Mouse (Mus musculus) kidney, embryonic 16.5 days (tissue): Measurements from ENCODE around the gene Vmn1r85. TPM values are rescaled to one million over a fixed set of nuclear protein-coding genes. Genes with fewer than 3 reads are reported as not detected.
A peak's percentile ranks its signal among the peaks of the same experiment; 100 is the strongest.

Source experiments
- ATAC-seq: fragments of 200-750 bp; cut with Nextera tagmentation; 2 replicates; pipeline ENCODE4 v1.8.0; 2017; ENCODE audit warnings: moderate TSS enrichment; ENCODE audit not compliant: low FRiP score, low TSS enrichment
- H3K27ac ChIP-seq: fragments of 300-500 bp; sonication (generic); 2 replicates; pipeline ENCODE4 v1.5.1; 2014; ENCODE audit warnings: low read length
- H3K27me3 ChIP-seq: fragments of 300-500 bp; sonication (generic); 2 replicates; pipeline ENCODE4 v1.6.1; 2014; ENCODE audit warnings: low read length, control low read depth, mixed read lengths; ENCODE audit not compliant: insufficient read depth
- H3K36me3 ChIP-seq: fragments of 300-500 bp; sonication (generic); 2 replicates; pipeline ENCODE4 v1.6.1; 2014; ENCODE audit warnings: low read length, control low read depth, mixed read lengths; ENCODE audit not compliant: insufficient read depth
- H3K4me1 ChIP-seq: fragments of 300-500 bp; sonication (generic); 2 replicates; pipeline ENCODE4 v1.6.1; 2014; ENCODE audit warnings: low read length, control low read depth, mixed read lengths; ENCODE audit not compliant: insufficient read depth
- H3K4me2 ChIP-seq: fragments of 300-500 bp; sonication (generic); replicated peaks from 2 replicates; pipeline ENCODE4 v1.6.1; 2014; ENCODE audit warnings: low read depth, low read length
- H3K4me3 ChIP-seq: fragments of 300-500 bp; sonication (generic); 2 replicates; pipeline ENCODE4 v1.5.1; 2014; ENCODE audit warnings: mild to moderate bottlenecking, low read length
- H3K9ac ChIP-seq: fragments of 300-500 bp; sonication (generic); replicated peaks from 2 replicates; pipeline ENCODE4 v1.6.1; 2014; ENCODE audit warnings: low read length
- H3K9me3 ChIP-seq: fragments of 300-500 bp; sonication (generic); 2 replicates; pipeline ENCODE4 v1.6.1; 2016; ENCODE audit warnings: low read length, control low read depth
- WGBS: fragments of 180-500 bp; shearing (Covaris S2); extraction: QIAGEN DNeasy Blood & Tissue Kit; methylation state at CpG from one replicate; pipeline ENCODE4 v1.1.7; 2014; 5-methylcytosine and 5-hydroxymethylcytosine counted together
- polyA plus RNA-seq: library from polyadenylated mRNA; unstranded; fragments of >200 nt; fragmentation: Nextera tagmentation; extraction: Ambion mirVana; gene quantifications from 2 replicates; pipeline ENCODE4 v1.2.1, GENCODE M21; 2015

Vmn1r85 gene
- polyA plus RNA-seq, 1 experiment from 2014 or later, result not detected

- peak within 1 kb of the TSS; percentile 87 for H3K27ac ChIP-seq
- peak within 1 kb of the TSS; percentile 82 for H3K9ac ChIP-seq
- peak; percentile 95 for ATAC-seq
- H3K27me3 ChIP-seq, result no peaks in the 10 kb centered on the region
- peak within 1 kb of the TSS; percentile 67 for H3K4me3 ChIP-seq
- peak within 1 kb of the TSS; percentile 54 for H3K4me2 ChIP-seq
- H3K9me3 ChIP-seq, result no peaks in the 10 kb centered on the region
- no peaks in the 10 kb centered on the region for H3K36me3 ChIP-seq
- H3K4me1 ChIP-seq, result peaks cover 3% of the 10 kb centered on the region; the same call in 1 of the 2 replicates
- 0% methylated on average over 41 of the region's 41 CpGs for WGBS
These were observed 40.5 kb downstream of the Vmn1r85 start, which contains the start of gene Mzf1 for GRCm38 (mm10) chr7:13054287-13055010. Gene Mzf1, minus strand, starts transcription at chr7:13054764.

GRCm38 (mm10) chr7:13053961-13054286, 41.0 kb downstream of the Vmn1r85 start:
- 2% methylated on average over 15 of the region's 15 CpGs for WGBS

GRCm38 (mm10) chr7:13053501-13053900, 41.5 kb downstream of the Vmn1r85 start:
- H3K27me3 ChIP-seq, result no peaks in the 10 kb centered on the region
- H3K9ac ChIP-seq, result no peak overlapping the region
- H3K9me3 ChIP-seq, result no peaks in the 10 kb centered on the region
- no peaks in the 10 kb centered on the region for H3K36me3 ChIP-seq
- no peak for ATAC-seq
- WGBS, result 98% methylated on average over 2 of the region's 2 CpGs
- H3K4me3 ChIP-seq, result peak overlapping the region; percentile 67
- H3K27ac ChIP-seq, result no peak overlapping the region
- peak overlapping the region; percentile 54 for H3K4me2 ChIP-seq
- peaks cover 3% of the 10 kb centered on the region; the same call in 1 of the 2 replicates for H3K4me1 ChIP-seq

More at GRCm38 (mm10) chr7:13053961-13054286, 41.0 kb downstream of the Vmn1r85 start:
- no peaks in the 10 kb centered on the region for H3K36me3 ChIP-seq
- H3K27ac ChIP-seq, result peak overlapping the region; percentile 87; the same call in 1 of the 2 replicates
- H3K9me3 ChIP-seq, result no peaks in the 10 kb centered on the region
- peak overlapping the region; percentile 67 for H3K4me3 ChIP-seq
- no peak for ATAC-seq
- peaks cover 3% of the 10 kb centered on the region; the same call in 1 of the 2 replicates for H3K4me1 ChIP-seq
- H3K9ac ChIP-seq, result peak overlapping the region; percentile 82
- H3K4me2 ChIP-seq, result peak overlapping the region; percentile 54
- no peaks in the 10 kb centered on the region for H3K27me3 ChIP-seq

- Histone ChIP-seq H3K27me3 (no peaks in the 10 kb centered on the region), H3K4me1 (peaks cover 3% of the 10 kb centered on the region; the same call in 1 of the 2 replicates), H3K9me3 (no peaks in the 10 kb centered on the region), H3K4me2 (no peak overlapping the region), H3K27ac (no peak overlapping the region), H3K4me3 (no peak overlapping the region), H3K9ac (no peak overlapping the region), H3K36me3 (no peaks in the 10 kb centered on the region)
- no peak for ATAC-seq
- 86% methylated on average over 13 of the region's 13 CpGs for WGBS
These were observed 42.0 kb downstream of the Vmn1r85 start for GRCm38 (mm10) chr7:13053001-13053400.

- Histone ChIP-seq H3K9me3 (no peaks in the 10 kb centered on the region), H3K9ac (no peak overlapping the region), H3K27ac (no peak overlapping the region), H3K4me2 (no peak overlapping the region), H3K36me3 (no peaks in the 10 kb centered on the region), H3K27me3 (peaks cover 29% of the 10 kb centered on the region), H3K4me1 (peaks cover 11% of the 10 kb centered on the region; the same call in 1 of the 2 replicates), H3K4me3 (no peak overlapping the region)
- 1% methylated on average over 2 of the region's 2 CpGs for WGBS
- ATAC-seq, result peak; percentile 44
These were observed 48.9 kb downstream of the Vmn1r85 start for GRCm38 (mm10) chr7:13046084-13046483.

- peaks cover 29% of the 10 kb centered on the region for H3K27me3 ChIP-seq
- H3K9me3 ChIP-seq, result no peaks in the 10 kb centered on the region
- WGBS, result 3% methylated on average over 23 of the region's 23 CpGs
- H3K4me1 ChIP-seq, result peaks cover 13% of the 10 kb centered on the region
- H3K4me2 ChIP-seq, result peak overlapping the region; percentile 75
- H3K36me3 ChIP-seq, result no peaks in the 10 kb centered on the region
- H3K4me3 ChIP-seq, result peak overlapping the region; percentile 47
- peak; percentile 22 for ATAC-seq
- peak overlapping the region; percentile 58 for H3K9ac ChIP-seq
- H3K27ac ChIP-seq, result no peak overlapping the region
These were observed 50.7 kb downstream of the Vmn1r85 start for GRCm38 (mm10) chr7:13044254-13044625.

- H3K4me2 ChIP-seq, result peak overlapping the region; percentile 75
- peaks cover 29% of the 10 kb centered on the region for H3K27me3 ChIP-seq
- H3K4me3 ChIP-seq, result peak overlapping the region; percentile 47
- peak overlapping the region; percentile 58 for H3K9ac ChIP-seq
- WGBS, result 4% methylated on average over 87 of the region's 88 CpGs
- peaks cover 19% of the 10 kb centered on the region for H3K4me1 ChIP-seq
- peak; percentile 52 for ATAC-seq
- H3K36me3 ChIP-seq, result no peaks in the 10 kb centered on the region
- H3K9me3 ChIP-seq, result no peaks in the 10 kb centered on the region
- no peak overlapping the region for H3K27ac ChIP-seq
These were observed 51.3 kb downstream of the Vmn1r85 start for GRCm38 (mm10) chr7:13043445-13044253.

- ATAC-seq, result no peak
- Histone ChIP-seq H3K27ac (no peak overlapping the region), H3K9me3 (no peaks in the 10 kb centered on the region), H3K27me3 (peaks cover 29% of the 10 kb centered on the region), H3K4me1 (peaks cover 20% of the 10 kb centered on the region), H3K36me3 (no peaks in the 10 kb centered on the region), H3K9ac (peak overlapping the region; percentile 58; the same call in 1 of the 2 replicates), H3K4me3 (peak overlapping the region; percentile 47), H3K4me2 (peak overlapping the region; percentile 75)
- 44% methylated on average over 16 of the region's 16 CpGs for WGBS
These were observed 51.9 kb downstream of the Vmn1r85 start for GRCm38 (mm10) chr7:13043120-13043444.

GRCm38 (mm10) chr7:13042511-13042910, 52.5 kb downstream of the Vmn1r85 start:
- no peak overlapping the region for H3K27ac ChIP-seq
- H3K4me2 ChIP-seq, result no peak overlapping the region
- H3K9me3 ChIP-seq, result no peaks in the 10 kb centered on the region
- H3K4me3 ChIP-seq, result no peak overlapping the region
- no peaks in the 10 kb centered on the region for H3K36me3 ChIP-seq
- peaks cover 29% of the 10 kb centered on the region for H3K27me3 ChIP-seq
- peaks cover 20% of the 10 kb centered on the region for H3K4me1 ChIP-seq
- no peak for ATAC-seq
- H3K9ac ChIP-seq, result no peak overlapping the region
- 75% methylated on average over 6 of the region's 6 CpGs for WGBS

- H3K4me1 ChIP-seq, result peaks cover 27% of the 10 kb centered on the region
- H3K27me3 ChIP-seq, result peaks cover 29% of the 10 kb centered on the region
- no peaks in the 10 kb centered on the region for H3K36me3 ChIP-seq
- no peak for ATAC-seq
- H3K9me3 ChIP-seq, result no peaks in the 10 kb centered on the region
- no peak overlapping the region for H3K9ac ChIP-seq
- WGBS, result 33% methylated on average over 1 of the region's 1 CpGs
- no peak overlapping the region for H3K4me3 ChIP-seq
- no peak overlapping the region for H3K4me2 ChIP-seq
- H3K27ac ChIP-seq, result no peak overlapping the region
These were observed 53.7 kb downstream of the Vmn1r85 start for GRCm38 (mm10) chr7:13041256-13041655.
